Mouse (Mus musculus) heart, embryonic 12.5 days (tissue): ENCODE data around the gene Otogl. TPM values are rescaled to one million over a fixed set of nuclear protein-coding genes. Genes with fewer than 3 reads are reported as not detected.

Experiments
- ATAC-seq: fragments of 200-750 bp; cut with Nextera tagmentation; 2 replicates; pipeline ENCODE4 v1.8.0; 2017; ENCODE audit warnings: moderate TSS enrichment, moderate library complexity; ENCODE audit not compliant: insufficient number of reproducible peaks, low FRiP score
- H3K27ac ChIP-seq: fragments of 300-500 bp; sonication (generic); 2 replicates; pipeline ENCODE4 v1.5.1; 2016; ENCODE audit warnings: mild to moderate bottlenecking, moderate library complexity; ENCODE audit not compliant: poor library complexity, severe bottlenecking
- H3K27me3 ChIP-seq: fragments of 300-500 bp; sonication (generic); replicated peaks from 2 replicates; pipeline ENCODE4 v1.6.1; 2016; ENCODE audit warnings: mild to moderate bottlenecking, moderate library complexity
- H3K36me3 ChIP-seq: fragments of 300-500 bp; sonication (generic); 2 replicates; pipeline ENCODE4 v1.6.1; 2016; ENCODE audit warnings: mild to moderate bottlenecking, moderate library complexity
- H3K4me1 ChIP-seq: fragments of 300-500 bp; sonication (generic); replicated peaks from 2 replicates; pipeline ENCODE4 v1.6.1; 2016; ENCODE audit warnings: mild to moderate bottlenecking
- H3K4me2 ChIP-seq: fragments of 300-500 bp; sonication (generic); 2 replicates; pipeline ENCODE4 v1.6.1; 2016; ENCODE audit warnings: mild to moderate bottlenecking, moderate library complexity
- H3K4me3 ChIP-seq: fragments of 300-500 bp; sonication (generic); 2 replicates; pipeline ENCODE4 v1.5.1; 2016; ENCODE audit warnings: mild to moderate bottlenecking
- H3K9ac ChIP-seq: fragments of 300-500 bp; sonication (generic); 2 replicates; pipeline ENCODE4 v1.6.1; 2016; ENCODE audit warnings: mild to moderate bottlenecking, moderate library complexity
- H3K9me3 ChIP-seq: fragments of 300-500 bp; sonication (generic); replicated peaks from 2 replicates; pipeline ENCODE4 v1.6.1; 2016; ENCODE audit warnings: mild to moderate bottlenecking, moderate library complexity
- WGBS: fragments of 180-500 bp; shearing (Covaris S2); methylation state at CpG from one replicate; pipeline ENCODE4 v1.1.7; 2016; 5-methylcytosine and 5-hydroxymethylcytosine counted together
- polyA plus RNA-seq: library from polyadenylated mRNA; unstranded; fragments of >200 nt; fragmentation: Nextera tagmentation; extraction: Ambion mirVana; gene quantifications from 2 replicates; pipeline ENCODE4 v1.2.1, GENCODE M21; 2016

Gene Otogl
- polyA plus RNA-seq, 1 experiment from 2014 or later = 0.13 TPM

- no peaks in the 10 kb centered on the region for H3K27me3 ChIP-seq
- no peak overlapping the region for H3K4me3 ChIP-seq
- peak overlapping the region; percentile 47 for H3K27ac ChIP-seq
- no peak overlapping the region for H3K4me2 ChIP-seq
- WGBS = 80% methylated on average over 6 of the region's 6 CpGs
- H3K36me3 ChIP-seq = no peaks in the 10 kb centered on the region
- no peaks in the 10 kb centered on the region for H3K9me3 ChIP-seq
- ATAC-seq = no peak
- H3K9ac ChIP-seq = no peak overlapping the region
- H3K4me1 ChIP-seq = peaks cover 17% of the 10 kb centered on the region
Measured at GRCm38 (mm10) chr10:107939821-107940220, 27.9 kb upstream of the Otogl start.

- Histone ChIP-seq H3K27me3 (no peaks in the 10 kb centered on the region), H3K9me3 (no peaks in the 10 kb centered on the region), H3K4me2 (no peak overlapping the region), H3K36me3 (no peaks in the 10 kb centered on the region), H3K4me1 (peaks cover 27% of the 10 kb centered on the region), H3K27ac (no peak overlapping the region), H3K4me3 (no peak overlapping the region), H3K9ac (no peak overlapping the region)
- WGBS = 81% methylated on average over 3 of the region's 3 CpGs
- ATAC-seq = no peak
Measured at GRCm38 (mm10) chr10:107934055-107934454, 22.1 kb upstream of the Otogl start.

DNA sequence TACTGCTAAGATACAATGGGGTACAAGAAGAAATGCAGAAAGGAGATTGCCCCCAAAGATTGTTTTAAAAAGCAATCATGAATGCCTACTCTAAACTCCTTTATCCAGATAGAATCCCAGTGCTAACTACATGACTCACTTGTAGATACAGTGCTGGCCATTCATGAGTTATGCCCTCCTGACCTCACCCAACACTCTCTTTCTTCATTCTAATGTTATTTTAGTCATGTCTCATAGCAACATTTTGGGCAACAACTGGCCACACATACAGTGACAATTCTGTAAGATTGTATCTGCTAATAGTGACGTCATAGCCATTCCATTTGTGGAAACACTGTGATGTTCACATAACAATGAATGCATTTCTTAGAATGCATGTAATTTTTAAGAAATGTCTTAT is 21.6 kb upstream of the Otogl start:
- no peak overlapping the region for H3K4me3 ChIP-seq
- no peak overlapping the region for H3K4me2 ChIP-seq
- H3K4me1 ChIP-seq = peaks cover 27% of the 10 kb centered on the region
- ATAC-seq = no peak
- no peak overlapping the region for H3K27ac ChIP-seq
- H3K36me3 ChIP-seq = no peaks in the 10 kb centered on the region
- H3K9me3 ChIP-seq = no peaks in the 10 kb centered on the region
- H3K27me3 ChIP-seq = no peaks in the 10 kb centered on the region
- no peak overlapping the region for H3K9ac ChIP-seq
- 73% methylated on average over 1 of the region's 1 CpGs for WGBS

DNA sequence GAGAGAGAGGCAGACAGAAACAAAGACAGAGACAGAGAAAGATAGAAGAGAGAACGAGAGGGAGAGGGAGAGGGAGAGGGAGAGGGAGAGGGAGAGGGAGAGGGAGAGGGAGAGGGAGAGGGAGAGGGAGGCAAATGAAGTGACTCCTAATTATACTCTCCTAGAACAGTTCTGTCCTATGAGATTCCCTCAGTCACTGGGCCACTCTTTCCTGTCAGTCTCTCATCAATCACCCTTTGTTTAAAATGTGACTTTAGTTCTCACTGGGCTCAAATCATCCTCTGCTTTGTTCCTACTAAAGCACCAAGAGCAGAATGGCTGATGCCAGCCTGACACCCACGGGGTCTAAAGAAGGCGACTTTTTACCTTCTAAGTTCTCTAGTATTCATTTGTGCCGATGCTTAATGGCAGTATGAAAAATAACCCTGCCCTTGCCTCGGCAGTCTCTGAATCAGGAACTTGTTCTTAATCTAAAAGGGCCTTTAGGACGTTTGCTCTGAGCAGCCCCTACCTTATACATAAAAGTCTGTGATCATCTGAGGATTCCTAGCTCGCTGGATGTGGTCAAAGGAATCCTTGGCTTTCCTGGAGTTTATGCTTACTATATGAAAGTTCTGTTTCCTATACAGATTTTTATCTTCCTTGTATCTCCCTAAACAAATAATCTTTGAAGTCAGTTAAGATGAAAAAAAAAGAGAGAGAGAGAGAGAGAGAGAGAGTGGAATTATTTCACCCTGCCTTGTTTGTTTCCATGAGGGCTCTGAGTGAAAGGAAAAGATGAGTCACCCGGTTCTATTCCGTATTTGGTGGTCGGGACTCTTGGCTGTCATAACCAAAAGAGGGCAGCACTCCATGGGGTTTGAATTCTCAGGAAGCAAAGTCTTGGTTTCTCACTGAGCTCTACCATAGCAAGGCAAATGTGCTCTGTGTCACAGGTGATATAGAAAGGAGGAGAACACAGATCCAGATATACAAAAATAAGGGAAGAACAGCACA is 20.2 kb upstream of the Otogl start:
- Histone ChIP-seq H3K36me3 (no peaks in the 10 kb centered on the region), H3K9me3 (no peaks in the 10 kb centered on the region), H3K4me2 (peak overlapping the region; percentile 18; the same call in 1 of the 2 replicates), H3K27ac (peak overlapping the region; percentile 97), H3K4me1 (peaks cover 27% of the 10 kb centered on the region), H3K4me3 (no peak overlapping the region), H3K9ac (peak overlapping the region; percentile 48; the same call in 1 of the 2 replicates), H3K27me3 (no peaks in the 10 kb centered on the region)
- WGBS = 22% methylated on average over 10 of the region's 10 CpGs
- peak; percentile 82 for ATAC-seq

DNA sequence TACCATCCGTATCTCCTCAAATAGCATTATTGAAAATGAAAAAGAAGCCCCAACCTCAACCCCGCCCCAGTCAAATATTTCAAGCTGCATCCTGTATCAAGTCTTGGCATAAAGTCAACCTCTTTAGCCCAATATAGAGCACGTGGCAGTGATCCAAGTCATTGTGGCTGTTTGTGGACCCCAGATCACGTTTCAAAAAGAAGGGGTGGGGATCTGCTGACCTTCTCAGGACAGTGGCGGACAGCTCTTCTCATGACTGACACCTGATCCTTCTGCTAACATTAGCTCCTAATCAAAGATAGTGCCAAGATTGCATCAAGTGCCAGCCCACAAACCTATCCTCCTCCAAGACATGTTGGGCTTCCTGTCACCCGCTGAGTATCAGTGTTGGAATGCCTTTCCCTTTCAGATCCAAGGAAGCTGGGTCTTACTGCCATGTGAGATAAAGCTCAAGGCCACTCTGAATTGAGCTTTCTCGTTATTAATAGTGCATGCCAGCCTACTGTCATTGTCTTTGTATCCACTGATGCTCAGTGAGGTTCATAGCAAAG is 18.6 kb upstream of the Otogl start:
- no peak overlapping the region for H3K4me3 ChIP-seq
- peak; percentile 65 for ATAC-seq
- H3K4me2 ChIP-seq = peak overlapping the region; percentile 17
- no peaks in the 10 kb centered on the region for H3K36me3 ChIP-seq
- H3K9ac ChIP-seq = no peak overlapping the region
- peaks cover 24% of the 10 kb centered on the region for H3K4me1 ChIP-seq
- H3K27me3 ChIP-seq = no peaks in the 10 kb centered on the region
- 18% methylated on average over 7 of the region's 7 CpGs for WGBS
- H3K9me3 ChIP-seq = no peaks in the 10 kb centered on the region
- peak overlapping the region; percentile 97 for H3K27ac ChIP-seq

GRCm38 (mm10) chr10:107925306-107925705 is 13.4 kb upstream of the Otogl start:
- H3K9me3 ChIP-seq = no peaks in the 10 kb centered on the region
- H3K4me1 ChIP-seq = peaks cover 10% of the 10 kb centered on the region
- no peaks in the 10 kb centered on the region for H3K36me3 ChIP-seq
- no peak for ATAC-seq
- no peak overlapping the region for H3K4me3 ChIP-seq
- H3K27ac ChIP-seq = no peak overlapping the region
- no peak overlapping the region for H3K4me2 ChIP-seq
- H3K9ac ChIP-seq = no peak overlapping the region
- no peaks in the 10 kb centered on the region for H3K27me3 ChIP-seq

DNA sequence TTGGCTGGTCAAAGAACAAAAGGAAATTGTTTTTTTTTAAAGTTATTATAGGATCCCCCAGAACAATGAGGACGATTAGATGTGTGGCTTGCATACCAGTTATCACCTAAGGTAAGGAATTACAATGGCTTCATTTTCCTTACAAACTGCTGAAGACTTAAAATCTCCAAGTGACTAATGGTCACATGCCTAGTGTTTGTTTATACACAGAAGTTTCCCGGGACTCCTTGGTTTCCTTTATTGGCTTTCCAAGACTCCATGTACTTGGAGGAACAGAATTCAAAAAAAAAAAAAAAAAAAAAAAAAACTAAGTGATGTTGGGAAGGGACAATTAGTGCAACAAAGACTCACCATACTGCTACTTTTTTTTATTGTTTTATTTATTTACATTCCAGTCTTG is 11.9 kb upstream of the Otogl start:
- no peak for ATAC-seq
- 52% methylated on average over 2 of the region's 2 CpGs for WGBS

DNA sequence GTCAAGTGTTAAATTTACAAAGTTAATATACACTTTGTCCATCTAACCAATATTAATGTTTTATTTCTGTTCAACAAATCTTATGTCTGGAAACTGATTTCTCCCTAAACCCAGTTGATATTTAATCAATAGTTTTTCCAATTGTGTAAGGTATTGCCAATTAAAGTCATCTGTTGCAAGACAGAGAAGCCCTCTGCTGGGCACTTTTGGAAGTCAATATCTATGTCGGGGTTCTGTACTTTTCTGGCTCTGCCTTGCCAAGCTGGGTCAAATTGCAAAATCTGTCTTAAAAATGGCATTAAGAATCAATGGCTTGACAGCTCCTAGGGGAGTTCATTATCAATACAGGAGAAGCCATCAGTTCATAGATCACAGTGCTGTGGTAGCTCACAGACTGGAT is 10.8 kb upstream of the Otogl start:
- H3K4me3 ChIP-seq = no peak overlapping the region
- 20% methylated on average over 1 of the region's 1 CpGs for whole genome bisulfite sequencing

More for the DNA sequence above, 11.9 kb upstream of the Otogl start:
- no peaks in the 10 kb centered on the region for H3K36me3 ChIP-seq
- peaks cover 9% of the 10 kb centered on the region for H3K4me1 ChIP-seq
- H3K9me3 ChIP-seq = no peaks in the 10 kb centered on the region
- no peak overlapping the region for H3K9ac ChIP-seq
- no peak overlapping the region for H3K4me2 ChIP-seq
- H3K27ac ChIP-seq = no peak overlapping the region
- H3K27me3 ChIP-seq = no peaks in the 10 kb centered on the region
- H3K4me3 ChIP-seq = no peak overlapping the region

DNA sequence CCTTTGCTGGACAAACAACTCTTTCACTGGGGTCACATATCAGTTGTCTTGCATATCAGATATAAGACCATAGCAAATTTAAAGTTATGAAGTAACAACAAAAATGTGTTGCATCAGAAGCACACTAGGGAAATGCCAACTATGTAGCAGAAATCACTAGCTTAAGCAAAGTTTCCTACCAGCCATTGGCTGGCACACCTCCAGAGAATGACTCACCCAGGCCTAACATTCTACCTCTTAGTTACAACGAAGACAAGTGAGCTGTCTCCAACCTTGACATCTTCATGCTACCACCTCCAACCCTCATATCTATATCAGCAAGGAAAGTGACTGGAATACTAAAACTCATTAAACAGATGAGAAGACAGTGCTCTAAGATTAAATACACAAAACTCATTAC is 9.6 kb upstream of the Otogl start:
- Histone ChIP-seq H3K4me1 (peaks cover 9% of the 10 kb centered on the region), H3K27me3 (no peaks in the 10 kb centered on the region), H3K9ac (no peak overlapping the region), H3K4me2 (no peak overlapping the region), H3K4me3 (no peak overlapping the region), H3K27ac (peak overlapping the region; percentile 20; the same call in 1 of the 2 replicates), H3K9me3 (no peaks in the 10 kb centered on the region), H3K36me3 (no peaks in the 10 kb centered on the region)
- WGBS = 0% methylated on average over 1 of the region's 1 CpGs
- ATAC-seq = peak; percentile 53; the same call in 1 of the 2 replicates

More for the DNA sequence above, 10.8 kb upstream of the Otogl start:
- peaks cover 9% of the 10 kb centered on the region for H3K4me1 ChIP-seq
- no peak overlapping the region for H3K9ac ChIP-seq
- H3K4me2 ChIP-seq = no peak overlapping the region
- no peaks in the 10 kb centered on the region for H3K36me3 ChIP-seq
- H3K27ac ChIP-seq = no peak overlapping the region
- no peaks in the 10 kb centered on the region for H3K9me3 ChIP-seq
- no peaks in the 10 kb centered on the region for H3K27me3 ChIP-seq
- ATAC-seq = no peak

GRCm38 (mm10) chr10:107921134-107921533 is 9.2 kb upstream of the Otogl start:
- 55% methylated on average over 1 of the region's 1 CpGs for WGBS

DNA sequence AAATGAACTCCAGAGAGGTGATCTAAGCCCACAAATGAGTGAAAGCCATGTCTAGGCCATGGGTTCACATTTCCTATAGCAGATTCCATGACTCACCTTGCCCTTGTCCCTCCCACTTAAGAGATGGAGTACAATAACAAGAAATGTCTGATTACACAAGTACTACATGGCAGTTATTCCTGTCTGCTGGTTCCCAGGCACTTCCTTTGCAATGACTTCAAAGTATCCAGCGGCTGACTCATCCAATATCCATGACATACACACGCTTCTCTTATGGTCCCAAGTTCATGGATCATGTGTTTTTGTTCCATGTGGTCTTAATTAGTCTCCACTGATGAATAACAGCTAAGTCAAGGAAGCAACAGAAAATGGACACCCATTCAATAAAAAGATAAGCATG is 1.1 kb upstream of the Otogl start:
- ATAC-seq = no peak
- Histone ChIP-seq H3K9ac (no peak overlapping the region), H3K4me3 (no peak overlapping the region), H3K4me2 (no peak overlapping the region), H3K9me3 (peaks cover under 1% of the 10 kb centered on the region), H3K36me3 (no peaks in the 10 kb centered on the region), H3K4me1 (peaks cover 8% of the 10 kb centered on the region), H3K27ac (no peak overlapping the region), H3K27me3 (no peaks in the 10 kb centered on the region)
- WGBS = 57% methylated on average over 2 of the region's 2 CpGs

More at GRCm38 (mm10) chr10:107921134-107921533, 9.2 kb upstream of the Otogl start:
- no peaks in the 10 kb centered on the region for H3K36me3 ChIP-seq
- H3K4me3 ChIP-seq = no peak overlapping the region
- no peaks in the 10 kb centered on the region for H3K9me3 ChIP-seq
- H3K4me1 ChIP-seq = peaks cover 9% of the 10 kb centered on the region
- no peak overlapping the region for H3K9ac ChIP-seq
- ATAC-seq = no peak; the same call in 1 of the 2 replicates
- no peak overlapping the region for H3K4me2 ChIP-seq
- peak overlapping the region; percentile 20; the same call in 1 of the 2 replicates for H3K27ac ChIP-seq
- no peaks in the 10 kb centered on the region for H3K27me3 ChIP-seq
